Mouse (Mus musculus): ENCODE results near the gene Atp2b4. TPM values are rescaled to one million over a fixed set of nuclear protein-coding genes. Genes with fewer than 3 reads are reported as not detected.

Atp2b4 gene
- polyA plus RNA-seq, 1 experiment from 2014 or later, result 9.6 TPM

GRCm38 (mm10) chr1:133797327-133797978, 3.4 kb downstream of the Atp2b4 start:
- H3K9me3 ChIP-seq, result no peaks in the 10 kb centered on the region
- 58% methylated on average over 1 of the region's 1 CpGs for WGBS
- ATAC-seq (ENCODE audit: borderline replicate concordance, extremely low read depth, low FRiP score, low TSS enrichment), result no peak
- no peaks in the 10 kb centered on the region for H3K36me3 ChIP-seq
- no peak overlapping the region for H3K4me3 ChIP-seq
- H3K27me3 ChIP-seq, result no peaks in the 10 kb centered on the region
- H3K4me1 ChIP-seq, result peaks cover 38% of the 10 kb centered on the region
- H3K4me2 ChIP-seq, result 0 out of 2 replicates have a peak overlapping the region, but pooled peaks have one; percentile 93
- H3K27ac ChIP-seq, result no peak overlapping the region
- no peak overlapping the region for H3K9ac ChIP-seq

GRCm38 (mm10) chr1:133793646-133794045, 7.2 kb downstream of the Atp2b4 start:
- Histone ChIP-seq H3K9me3 (no peaks in the 10 kb centered on the region), H3K4me2 (no peak overlapping the region), H3K4me1 (peaks cover 15% of the 10 kb centered on the region), H3K27me3 (no peaks in the 10 kb centered on the region), H3K36me3 (0 out of 2 replicates have a peak, but pooled peaks cover 7% of the 10 kb centered on the region), H3K27ac (no peak overlapping the region), H3K9ac (no peak overlapping the region), H3K4me3 (no peak overlapping the region)
- 50% methylated on average over 1 of the region's 1 CpGs for WGBS
- no peak for ATAC-seq (ENCODE audit: borderline replicate concordance, extremely low read depth, low FRiP score, low TSS enrichment)

- Histone ChIP-seq H3K27me3 (no peaks in the 10 kb centered on the region), H3K4me3 (no peak overlapping the region), H3K4me1 (peaks cover 4% of the 10 kb centered on the region; the same call in 1 of the 2 replicates), H3K9me3 (no peaks in the 10 kb centered on the region), H3K4me2 (no peak overlapping the region), H3K9ac (no peak overlapping the region), H3K27ac (no peak overlapping the region), H3K36me3 (0 out of 2 replicates have a peak, but pooled peaks cover 7% of the 10 kb centered on the region)
- no peak for ATAC-seq (ENCODE audit: borderline replicate concordance, extremely low read depth, low FRiP score, low TSS enrichment)
- 88% methylated on average over 4 of the region's 4 CpGs for WGBS
These were observed 10.8 kb downstream of the Atp2b4 start for GRCm38 (mm10) chr1:133790011-133790410.

- no peaks in the 10 kb centered on the region for H3K9me3 ChIP-seq
- peaks cover 4% of the 10 kb centered on the region; the same call in 1 of the 2 replicates for H3K4me1 ChIP-seq
- H3K27ac ChIP-seq, result no peak overlapping the region
- H3K4me2 ChIP-seq, result no peak overlapping the region
- H3K27me3 ChIP-seq, result no peaks in the 10 kb centered on the region
- ATAC-seq (ENCODE audit: borderline replicate concordance, extremely low read depth, low FRiP score, low TSS enrichment), result no peak
- H3K36me3 ChIP-seq, result 0 out of 2 replicates have a peak, but pooled peaks cover 7% of the 10 kb centered on the region
- WGBS, result 64% methylated on average over 5 of the region's 5 CpGs
- H3K4me3 ChIP-seq, result no peak overlapping the region
- no peak overlapping the region for H3K9ac ChIP-seq
These were observed 12.0 kb downstream of the Atp2b4 start for GRCm38 (mm10) chr1:133788864-133789263.

- Histone ChIP-seq H3K4me1 (no peaks in the 10 kb centered on the region), H3K4me2 (no peak overlapping the region), H3K9me3 (no peaks in the 10 kb centered on the region), H3K9ac (no peak overlapping the region), H3K27ac (no peak overlapping the region), H3K4me3 (no peak overlapping the region), H3K36me3 (0 out of 2 replicates have a peak, but pooled peaks cover 7% of the 10 kb centered on the region), H3K27me3 (no peaks in the 10 kb centered on the region)
- WGBS, result 67% methylated on average over 10 of the region's 10 CpGs
- ATAC-seq (ENCODE audit: borderline replicate concordance, extremely low read depth, low FRiP score, low TSS enrichment), result no peak
These were observed 13.2 kb downstream of the Atp2b4 start for GRCm38 (mm10) chr1:133787500-133788210.

GRCm38 (mm10) chr1:133784621-133785020, 16.2 kb downstream of the Atp2b4 start:
- no peaks in the 10 kb centered on the region for H3K4me1 ChIP-seq
- WGBS, result 72% methylated on average over 3 of the region's 3 CpGs
- no peak overlapping the region for H3K4me2 ChIP-seq
- ATAC-seq (ENCODE audit: borderline replicate concordance, extremely low read depth, low FRiP score, low TSS enrichment), result no peak
- H3K27me3 ChIP-seq, result no peaks in the 10 kb centered on the region
- H3K36me3 ChIP-seq, result no peaks in the 10 kb centered on the region
- no peaks in the 10 kb centered on the region for H3K9me3 ChIP-seq
- no peak overlapping the region for H3K9ac ChIP-seq
- no peak overlapping the region for H3K27ac ChIP-seq
- no peak overlapping the region for H3K4me3 ChIP-seq

GRCm38 (mm10) chr1:133781531-133781930, 19.3 kb downstream of the Atp2b4 start:
- ATAC-seq (ENCODE audit: borderline replicate concordance, extremely low read depth, low FRiP score, low TSS enrichment), result no peak
- no peaks in the 10 kb centered on the region for H3K36me3 ChIP-seq
- H3K9ac ChIP-seq, result no peak overlapping the region
- 32% methylated on average over 3 of the region's 3 CpGs for WGBS
- H3K27ac ChIP-seq, result no peak overlapping the region
- H3K4me1 ChIP-seq, result no peaks in the 10 kb centered on the region
- no peaks in the 10 kb centered on the region for H3K9me3 ChIP-seq
- H3K27me3 ChIP-seq, result no peaks in the 10 kb centered on the region
- no peak overlapping the region for H3K4me3 ChIP-seq
- no peak overlapping the region for H3K4me2 ChIP-seq

GRCm38 (mm10) chr1:133779043-133779442, 21.8 kb downstream of the Atp2b4 start:
- no peaks in the 10 kb centered on the region for H3K27me3 ChIP-seq
- no peaks in the 10 kb centered on the region for H3K36me3 ChIP-seq
- no peak for ATAC-seq (ENCODE audit: borderline replicate concordance, extremely low read depth, low FRiP score, low TSS enrichment)
- no peaks in the 10 kb centered on the region for H3K4me1 ChIP-seq
- no peak overlapping the region for H3K4me3 ChIP-seq
- 89% methylated on average over 1 of the region's 1 CpGs for WGBS
- no peak overlapping the region for H3K9ac ChIP-seq
- no peak overlapping the region for H3K27ac ChIP-seq
- H3K9me3 ChIP-seq, result no peaks in the 10 kb centered on the region
- H3K4me2 ChIP-seq, result no peak overlapping the region

GRCm38 (mm10) chr1:133777651-133778231, 23.1 kb downstream of the Atp2b4 start:
- H3K4me2 ChIP-seq, result no peak overlapping the region
- no peak overlapping the region for H3K9ac ChIP-seq
- H3K36me3 ChIP-seq, result no peaks in the 10 kb centered on the region
- H3K4me3 ChIP-seq, result no peak overlapping the region
- H3K4me1 ChIP-seq, result no peaks in the 10 kb centered on the region
- no peak overlapping the region for H3K27ac ChIP-seq
- no peak for ATAC-seq (ENCODE audit: borderline replicate concordance, extremely low read depth, low FRiP score, low TSS enrichment)
- 69% methylated on average over 15 of the region's 15 CpGs for WGBS
- no peaks in the 10 kb centered on the region for H3K9me3 ChIP-seq
- H3K27me3 ChIP-seq, result no peaks in the 10 kb centered on the region

GRCm38 (mm10) chr1:133772553-133772952, 28.3 kb downstream of the Atp2b4 start:
- Histone ChIP-seq H3K9ac (no peak overlapping the region), H3K4me3 (no peak overlapping the region), H3K4me1 (peaks cover 17% of the 10 kb centered on the region), H3K27me3 (no peaks in the 10 kb centered on the region), H3K4me2 (no peak overlapping the region), H3K36me3 (no peaks in the 10 kb centered on the region), H3K27ac (no peak overlapping the region), H3K9me3 (no peaks in the 10 kb centered on the region)
- WGBS, result 53% methylated on average over 9 of the region's 9 CpGs
- ATAC-seq (ENCODE audit: borderline replicate concordance, extremely low read depth, low FRiP score, low TSS enrichment), result no peak

GRCm38 (mm10) chr1:133771831-133772399, 28.9 kb downstream of the Atp2b4 start:
- WGBS, result 45% methylated on average over 10 of the region's 10 CpGs
- ATAC-seq (ENCODE audit: borderline replicate concordance, extremely low read depth, low FRiP score, low TSS enrichment), result no peak
- no peaks in the 10 kb centered on the region for H3K9me3 ChIP-seq
- peaks cover 23% of the 10 kb centered on the region for H3K4me1 ChIP-seq
- no peaks in the 10 kb centered on the region for H3K36me3 ChIP-seq
- H3K27ac ChIP-seq, result no peak overlapping the region
- H3K4me3 ChIP-seq, result no peak overlapping the region
- H3K9ac ChIP-seq, result no peak overlapping the region
- H3K27me3 ChIP-seq, result no peaks in the 10 kb centered on the region
- no peak overlapping the region for H3K4me2 ChIP-seq

GRCm38 (mm10) chr1:133767994-133768393, 32.8 kb downstream of the Atp2b4 start:
- no peaks in the 10 kb centered on the region for H3K36me3 ChIP-seq
- H3K27me3 ChIP-seq, result no peaks in the 10 kb centered on the region
- H3K9ac ChIP-seq, result no peak overlapping the region
- H3K4me1 ChIP-seq, result peaks cover 31% of the 10 kb centered on the region
- no peak overlapping the region for H3K4me2 ChIP-seq
- no peak overlapping the region for H3K4me3 ChIP-seq
- H3K27ac ChIP-seq, result peak overlapping the region; percentile 56; the same call in 1 of the 2 replicates
- no peak for ATAC-seq (ENCODE audit: borderline replicate concordance, extremely low read depth, low FRiP score, low TSS enrichment)
- WGBS, result 78% methylated on average over 5 of the region's 5 CpGs
- no peaks in the 10 kb centered on the region for H3K9me3 ChIP-seq

Data from lung, embryonic 15.5 days (tissue).